Mouse (Mus musculus) liver, postnatal 0 days (tissue): ENCODE data around the gene Kcnj6.

ENCODE experiments used
- CTCF ChIP-seq: sonication (generic); IDR thresholded peaks from 2 replicates; pipeline ENCODE4 v1.5.1; 2016; ENCODE audit warnings: antibody characterized with exemption, low read depth
- EP300 ChIP-seq: IDR thresholded peaks from 2 replicates; pipeline ENCODE4 v1.6.1; 2016; ENCODE audit warnings: antibody characterized with exemption, low read depth, mild to moderate bottlenecking

DNA sequence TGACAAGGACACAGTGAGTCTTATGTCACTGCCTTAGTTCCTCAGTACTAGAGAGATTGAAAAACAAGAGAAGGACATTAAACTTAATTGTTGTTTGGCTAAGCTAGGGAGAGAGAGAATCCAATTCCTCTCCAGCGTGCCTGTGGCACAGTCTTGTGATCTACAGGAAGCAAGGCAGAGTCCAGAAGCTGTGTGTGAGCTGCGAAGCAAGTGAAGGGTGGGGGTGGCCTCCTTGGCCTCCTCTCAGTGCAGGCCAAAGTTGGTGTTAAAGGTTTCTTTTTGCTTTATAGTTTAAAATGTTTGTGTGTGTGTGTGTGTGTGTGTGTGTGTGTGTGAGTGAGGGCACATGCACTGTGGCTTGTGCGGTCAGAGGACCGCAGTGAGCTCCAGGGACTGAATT lies 295.5 kb downstream of the Kcnj6 start:
- TF ChIP-seq CTCF (no peak), EP300 (no peak)
